Mouse (Mus musculus): ENCODE measurements around the gene Dbil5.

GRCm38 (mm10) chr11:76267550-76267949 lies 50.1 kb downstream of the Dbil5 start:
- no peak for TF ChIP-seq POLR2A (IDR thresholded peaks at IDR 0.05; ENCODE audit: borderline replicate concordance, control insufficient read depth, low read depth, low read length)
- TF ChIP-seq CTCF (IDR thresholded peaks at IDR 0.05; ENCODE audit: control insufficient read depth, insufficient read depth, low read length) = no peak

Measured in bone marrow, adult 2 months (tissue).